Mouse (Mus musculus) liver, embryonic 13.5 days (tissue): ENCODE results near the gene Art3. TPM values are rescaled to one million over a fixed set of nuclear protein-coding genes. Genes with fewer than 3 reads are reported as not detected.
A peak's percentile ranks its signal among the peaks of the same experiment; 100 is the strongest.
"Not testable (repeated sequence)": the region's sequence is repeated elsewhere in the genome, so short reads cannot be mapped to it uniquely, and the experiment has no call there.

Experiments used
- ATAC-seq: fragments of 200-750 bp; cut with Nextera tagmentation; 2 replicates; pipeline ENCODE4 v1.8.0; 2017; ENCODE audit warnings: low read depth, mild to moderate bottlenecking, moderate number of reproducible peaks, moderate library complexity
- DNase-seq: peaks from one replicate; pipeline ENCODE4 v3.0.0; 2022
- H3K27ac ChIP-seq: fragments of 300-500 bp; sonication (generic); 2 replicates; pipeline ENCODE4 v1.5.1; 2015; ENCODE audit warnings: moderate library complexity, mild to moderate bottlenecking, inconsistent platforms
- H3K27me3 ChIP-seq: fragments of 300-500 bp; sonication (generic); 2 replicates; pipeline ENCODE4 v1.6.1; 2015; ENCODE audit warnings: mild to moderate bottlenecking, inconsistent platforms
- H3K36me3 ChIP-seq: fragments of 300-500 bp; sonication (generic); 2 replicates; pipeline ENCODE4 v1.6.1; 2015; ENCODE audit warnings: mild to moderate bottlenecking, inconsistent platforms
- H3K4me1 ChIP-seq: fragments of 300-500 bp; sonication (generic); replicated peaks from 2 replicates; pipeline ENCODE4 v1.6.1; 2015; ENCODE audit warnings: inconsistent platforms
- H3K4me2 ChIP-seq: fragments of 300-500 bp; sonication (generic); 2 replicates; pipeline ENCODE4 v1.6.1; 2015; ENCODE audit warnings: inconsistent platforms, mild to moderate bottlenecking, moderate library complexity
- H3K4me3 ChIP-seq: fragments of 300-500 bp; sonication (generic); replicated peaks from 2 replicates; pipeline ENCODE4 v1.5.1; 2015; ENCODE audit warnings: mild to moderate bottlenecking, inconsistent platforms
- H3K9ac ChIP-seq: fragments of 300-500 bp; sonication (generic); 2 replicates; pipeline ENCODE4 v1.6.1; 2015; ENCODE audit warnings: mild to moderate bottlenecking, inconsistent platforms
- H3K9me3 ChIP-seq: fragments of 300-500 bp; sonication (generic); replicated peaks from 2 replicates; pipeline ENCODE4 v1.6.1; 2016; ENCODE audit warnings: inconsistent platforms
- WGBS: fragments of 180-500 bp; shearing (Covaris S2); methylation state at CpG from one replicate; pipeline ENCODE4 v1.1.7; 2015; ENCODE audit not compliant: insufficient replicate concordance; 5-methylcytosine and 5-hydroxymethylcytosine counted together
- polyA plus RNA-seq: library from polyadenylated mRNA; unstranded; fragments of >200 nt; fragmentation: Nextera tagmentation; extraction: Ambion mirVana; gene quantifications from 2 replicates; pipeline ENCODE4 v1.2.1, GENCODE M21; 2015

Gene Art3
- polyA plus RNA-seq, 1 experiment from 2014 or later = 1.3 TPM

- no peaks in the 10 kb centered on the region for H3K36me3 ChIP-seq
- WGBS = 66% methylated on average over 8 of the region's 8 CpGs
- H3K9ac ChIP-seq = no peak overlapping the region
- DNase-seq (no peak), ATAC-seq (no peak)
- no peak overlapping the region for H3K4me3 ChIP-seq
- peaks cover 3% of the 10 kb centered on the region; the same call in 1 of the 2 replicates for H3K27me3 ChIP-seq
- no peak overlapping the region for H3K4me2 ChIP-seq
- peaks cover 22% of the 10 kb centered on the region for H3K4me1 ChIP-seq
- H3K9me3 ChIP-seq = no peaks in the 10 kb centered on the region
- H3K27ac ChIP-seq = no peak overlapping the region
Observed at GRCm38 (mm10) chr5:92345006-92345405, 13.4 kb downstream of the Art3 start.

GRCm38 (mm10) chr5:92348794-92349413, 17.3 kb downstream of the Art3 start, which contains the start of gene Cxcl10:
Gene Cxcl10, minus strand, starts transcription at chr5:92348889.
- H3K9me3 ChIP-seq = no peaks in the 10 kb centered on the region

GRCm38 (mm10) chr5:92349731-92350130, 18.1 kb downstream of the Art3 start:
- Histone ChIP-seq H3K9me3 (no peaks in the 10 kb centered on the region), H3K9ac (no peak overlapping the region), H3K27ac (no peak overlapping the region), H3K4me1 (peaks cover 26% of the 10 kb centered on the region), H3K4me3 (no peak overlapping the region), H3K4me2 (no peak overlapping the region), H3K27me3 (peaks cover 3% of the 10 kb centered on the region; the same call in 1 of the 2 replicates), H3K36me3 (no peaks in the 10 kb centered on the region)
- WGBS = 66% methylated on average over 7 of the region's 7 CpGs
- DNase-seq (no peak), ATAC-seq (no peak)

More at GRCm38 (mm10) chr5:92348794-92349413, 17.3 kb downstream of the Art3 start, which contains the start of gene Cxcl10:
- H3K4me3 ChIP-seq = peak within 1 kb of the TSS; percentile 28
- DNase-seq (peak; percentile 67), ATAC-seq (peak; percentile 84)
- H3K9ac ChIP-seq = no peak within 1 kb of the TSS
- 15% methylated on average over 14 of the region's 14 CpGs for WGBS
- no peak within 1 kb of the TSS for H3K27ac ChIP-seq
- H3K4me2 ChIP-seq = peak within 1 kb of the TSS; percentile 57
- H3K4me1 ChIP-seq = peaks cover 26% of the 10 kb centered on the region
- no peaks in the 10 kb centered on the region for H3K36me3 ChIP-seq
- H3K27me3 ChIP-seq = peaks cover 3% of the 10 kb centered on the region; the same call in 1 of the 2 replicates

- not testable (repeated sequence) for ATAC-seq, H3K9ac ChIP-seq, H3K9me3 ChIP-seq, H3K36me3 ChIP-seq, H3K27me3 ChIP-seq, DNase-seq
- Histone ChIP-seq H3K4me1 (peaks cover 25% of the 10 kb centered on the region), H3K27ac (0 out of 2 replicates have a peak overlapping the region, but pooled peaks have one; percentile 51), H3K4me2 (peak overlapping the region; percentile 50), H3K4me3 (peak overlapping the region; percentile 44; the same call in 1 of the 2 replicates)
- WGBS = 66% methylated on average over 4 of the region's 4 CpGs
Observed at GRCm38 (mm10) chr5:92352716-92353115, 21.1 kb downstream of the Art3 start.

- H3K4me3 ChIP-seq = peak overlapping the region; percentile 44
- no peaks in the 10 kb centered on the region for H3K9me3 ChIP-seq
- H3K4me1 ChIP-seq = peaks cover 17% of the 10 kb centered on the region
- H3K27me3 ChIP-seq = no peaks in the 10 kb centered on the region
- 24% methylated on average over 11 of the region's 11 CpGs for WGBS
- DNase-seq (no peak), ATAC-seq (peak; percentile 57; the same call in 1 of the 2 replicates)
- no peaks in the 10 kb centered on the region for H3K36me3 ChIP-seq
- H3K4me2 ChIP-seq = peak overlapping the region; percentile 50
- H3K9ac ChIP-seq = peak overlapping the region; percentile 37; the same call in 1 of the 2 replicates
- no peak overlapping the region for H3K27ac ChIP-seq
Observed at GRCm38 (mm10) chr5:92353517-92353916, 21.9 kb downstream of the Art3 start.

- DNase-seq = no peak
- H3K27ac ChIP-seq = no peak overlapping the region
- H3K27me3 ChIP-seq = no peaks in the 10 kb centered on the region
- H3K9ac ChIP-seq = no peak overlapping the region
- no peaks in the 10 kb centered on the region for H3K9me3 ChIP-seq
- H3K4me2 ChIP-seq = no peak overlapping the region
- 20% methylated on average over 11 of the region's 12 CpGs for WGBS
- no peak overlapping the region for H3K4me3 ChIP-seq
- H3K4me1 ChIP-seq = peaks cover 1% of the 10 kb centered on the region; the same call in 1 of the 2 replicates
- no peaks in the 10 kb centered on the region for H3K36me3 ChIP-seq
- 0 out of 2 replicates have a peak, but pooled peaks have one; percentile 13 for ATAC-seq
Observed at GRCm38 (mm10) chr5:92358033-92358432, 26.4 kb downstream of the Art3 start.

GRCm38 (mm10) chr5:92358767-92359455, 27.3 kb downstream of the Art3 start:
- DNase-seq = no peak
- H3K27ac ChIP-seq = peak overlapping the region; percentile 3; the same call in 1 of the 2 replicates
- 64% methylated on average over 11 of the region's 11 CpGs for WGBS
- H3K4me2 ChIP-seq = no peak overlapping the region
- H3K27me3 ChIP-seq = no peaks in the 10 kb centered on the region
- no peak overlapping the region for H3K4me3 ChIP-seq
- H3K36me3 ChIP-seq = no peaks in the 10 kb centered on the region
- H3K9ac ChIP-seq = no peak overlapping the region
- no peaks in the 10 kb centered on the region for H3K4me1 ChIP-seq
- no peaks in the 10 kb centered on the region for H3K9me3 ChIP-seq
- ATAC-seq = peak; percentile 69

GRCm38 (mm10) chr5:92363179-92363578, 31.6 kb downstream of the Art3 start:
- DNase-seq = no peak
- Histone ChIP-seq H3K4me1 (peaks cover 8% of the 10 kb centered on the region), H3K27ac (no peak overlapping the region), H3K4me3 (no peak overlapping the region), H3K36me3 (no peaks in the 10 kb centered on the region), H3K9me3 (no peaks in the 10 kb centered on the region), H3K9ac (no peak overlapping the region), H3K4me2 (no peak overlapping the region), H3K27me3 (no peaks in the 10 kb centered on the region)
- ATAC-seq = no peak
- WGBS = 16% methylated on average over 4 of the region's 4 CpGs

- Histone ChIP-seq H3K36me3 (no peaks in the 10 kb centered on the region), H3K4me2 (no peak overlapping the region), H3K9ac (no peak overlapping the region), H3K27me3 (no peaks in the 10 kb centered on the region), H3K27ac (no peak overlapping the region), H3K4me1 (peaks cover 9% of the 10 kb centered on the region), H3K4me3 (no peak overlapping the region), H3K9me3 (no peaks in the 10 kb centered on the region)
- ATAC-seq = no peak
- 83% methylated on average over 5 of the region's 5 CpGs for WGBS
- DNase-seq = no peak
Observed at GRCm38 (mm10) chr5:92364011-92364410, 32.4 kb downstream of the Art3 start.

- DNase-seq = no peak
- Histone ChIP-seq H3K4me1 (peaks cover 9% of the 10 kb centered on the region), H3K27ac (no peak overlapping the region), H3K27me3 (no peaks in the 10 kb centered on the region), H3K4me2 (no peak overlapping the region), H3K9me3 (no peaks in the 10 kb centered on the region), H3K9ac (no peak overlapping the region), H3K4me3 (no peak overlapping the region), H3K36me3 (no peaks in the 10 kb centered on the region)
- WGBS = 67% methylated on average over 11 of the region's 11 CpGs
- no peak for ATAC-seq
Observed at GRCm38 (mm10) chr5:92365146-92365705, 33.6 kb downstream of the Art3 start.

GRCm38 (mm10) chr5:92366565-92366964, 34.9 kb downstream of the Art3 start:
- ATAC-seq (no peak), DNase-seq (no peak)
- Histone ChIP-seq H3K9ac (no peak overlapping the region), H3K4me3 (no peak overlapping the region), H3K27me3 (no peaks in the 10 kb centered on the region), H3K4me1 (peaks cover 9% of the 10 kb centered on the region), H3K27ac (no peak overlapping the region), H3K9me3 (no peaks in the 10 kb centered on the region), H3K36me3 (no peaks in the 10 kb centered on the region), H3K4me2 (no peak overlapping the region; the same call in 1 of the 2 replicates)
- WGBS = 64% methylated on average over 6 of the region's 6 CpGs
